Mouse (Mus musculus) CH12.LX (cell line): ENCODE measurements around the gene Serpina6. TPM values are rescaled to one million over a fixed set of nuclear protein-coding genes. Genes with fewer than 3 reads are reported as not detected.

Experiments used
- DNase-seq: peaks from one replicate; pipeline ENCODE4 v3.0.0-alpha.2; 2013; ENCODE audit errors: extremely low read depth
- H3K27ac ChIP-seq: 2 replicates; pipeline ENCODE4 v1.5.1; 2012; ENCODE audit warnings: low read depth, mild to moderate bottlenecking, control low read depth, moderate library complexity; ENCODE audit not compliant: insufficient read depth
- H3K27me3 ChIP-seq: replicated peaks from 2 replicates; pipeline ENCODE3; 2012; ENCODE audit warnings: inconsistent platforms
- H3K36me3 ChIP-seq, 2 experiments: replicated peaks in 1 of 2; 2 replicates each; pipeline versions ENCODE3 to v1.6.1; 2012; ENCODE audit warnings: inconsistent platforms in 1 of 2, low read length in 1 of 2, mild to moderate bottlenecking in 1 of 2, mixed read lengths in 1 of 2, moderate library complexity in 1 of 2; ENCODE audit not compliant: control insufficient read depth in 1 of 2, insufficient read depth in 1 of 2
- H3K4me1 ChIP-seq, 2 experiments: 2 replicates each; pipeline ENCODE4 v1.6.1; 2012; ENCODE audit warnings: inconsistent platforms in 1 of 2, moderate library complexity in 1 of 2; ENCODE audit not compliant: insufficient read depth in 2 of 2, control insufficient read depth in 1 of 2
- H3K4me2 ChIP-seq: 2 replicates; pipeline ENCODE4 v1.6.1; 2012; ENCODE audit warnings: low read depth, mild to moderate bottlenecking, control low read depth; ENCODE audit not compliant: poor library complexity, insufficient read depth, severe bottlenecking
- H3K4me3 ChIP-seq, 3 experiments: fragments of 150-350 bp in 1 of 3; sonication (generic) in 1 of 3; replicated peaks in 1 of 3; 2 replicates each; pipeline versions ENCODE3 to v1.5.1; 2011 to 2012; ENCODE audit warnings: low read depth in 2 of 3, low read length in 2 of 3, mild to moderate bottlenecking in 2 of 3, moderate library complexity in 2 of 3, control low read depth in 1 of 3, improper control_type of control experiment in 1 of 3, inconsistent platforms in 1 of 3, mixed read lengths in 1 of 3; ENCODE audit not compliant: poor library complexity in 1 of 3
- H3K79me2 ChIP-seq: replicated peaks from 2 replicates; pipeline ENCODE4 v1.6.1; 2012; ENCODE audit warnings: mild to moderate bottlenecking, moderate library complexity; ENCODE audit not compliant: control insufficient read depth, poor library complexity, insufficient read depth, severe bottlenecking; ENCODE audit errors: extremely low read depth
- H3K9ac ChIP-seq: 2 replicates; pipeline ENCODE4 v1.6.1; 2012; ENCODE audit warnings: low read depth, mild to moderate bottlenecking, control low read depth, moderate library complexity; ENCODE audit not compliant: insufficient read depth
- H3K9me3 ChIP-seq: replicated peaks from 2 replicates; pipeline ENCODE3; 2012; ENCODE audit warnings: low read length, inconsistent platforms, mixed read lengths
- CHD1 ChIP-seq: IDR thresholded peaks from 2 replicates; pipeline ENCODE4 v1.6.1; 2012; ENCODE audit warnings: low read depth, low read length, improper control_type of control experiment, inconsistent platforms
- CTCF ChIP-seq, 2 experiments: IDR thresholded peaks in 1 of 2; conservative IDR thresholded peaks in 1 of 2; 2 replicates each; pipeline ENCODE4 v1.5.1; 2011 to 2012; ENCODE audit warnings: low read depth in 2 of 2, low read length in 2 of 2, improper control_type of control experiment in 1 of 2, inconsistent platforms in 1 of 2, mild to moderate bottlenecking in 1 of 2, moderate library complexity in 1 of 2
- E2F4 ChIP-seq: IDR thresholded peaks from 2 replicates; pipeline ENCODE4 v1.6.1; 2011; ENCODE audit warnings: low read depth, low read length, improper control_type of control experiment; ENCODE audit not compliant: insufficient replicate concordance
- ELF1 ChIP-seq: IDR thresholded peaks from 2 replicates; pipeline ENCODE4 v1.6.1; 2014; ENCODE audit warnings: low read depth, mild to moderate bottlenecking, inconsistent platforms, low read length, improper control_type of control experiment
- EP300 ChIP-seq: IDR thresholded peaks from 2 replicates; pipeline ENCODE4 v1.6.1; 2011; ENCODE audit warnings: low read length, improper control_type of control experiment
- HCFC1 ChIP-seq: IDR thresholded peaks from 2 replicates; pipeline ENCODE4 v1.6.1; 2012; ENCODE audit warnings: low read depth, mild to moderate bottlenecking, inconsistent platforms, low read length, improper control_type of control experiment
- IRF4 ChIP-seq: IDR thresholded peaks from 2 replicates; pipeline ENCODE4 v1.6.1; 2014; ENCODE audit warnings: low read depth, mild to moderate bottlenecking, inconsistent platforms, low read length, improper control_type of control experiment
- JUN ChIP-seq: IDR thresholded peaks from 2 replicates; pipeline ENCODE4 v1.6.1; 2011; ENCODE audit warnings: low read depth, mild to moderate bottlenecking, low read length, improper control_type of control experiment, moderate library complexity; ENCODE audit not compliant: insufficient read depth
- JUND ChIP-seq: conservative IDR thresholded peaks from 2 replicates; pipeline ENCODE4 v1.6.1; 2011; ENCODE audit warnings: low read depth, low read length, improper control_type of control experiment
- KAT2A ChIP-seq: IDR thresholded peaks from 2 replicates; pipeline ENCODE4 v1.6.1; 2012; ENCODE audit warnings: low read length, improper control_type of control experiment, inconsistent platforms; ENCODE audit not compliant: insufficient replicate concordance
- MAX ChIP-seq: IDR thresholded peaks from 2 replicates; pipeline ENCODE4 v1.6.1; 2011; ENCODE audit warnings: low read length, improper control_type of control experiment
- MAZ ChIP-seq: IDR thresholded peaks from 2 replicates; pipeline ENCODE4 v1.6.1; 2012; ENCODE audit warnings: low read depth, mild to moderate bottlenecking, inconsistent platforms, low read length, improper control_type of control experiment, moderate library complexity
- MEF2A ChIP-seq: IDR thresholded peaks from 2 replicates; pipeline ENCODE4 v1.6.1; 2014; ENCODE audit warnings: low read depth, mild to moderate bottlenecking, inconsistent platforms, low read length, improper control_type of control experiment, borderline replicate concordance
- NRF1 ChIP-seq: IDR thresholded peaks from 2 replicates; pipeline ENCODE4 v1.6.1; 2014; ENCODE audit warnings: low read depth, mild to moderate bottlenecking, inconsistent platforms, low read length, improper control_type of control experiment, moderate library complexity
- POLR2AphosphoS2 ChIP-seq: IDR thresholded peaks from 2 replicates; pipeline ENCODE4 v1.6.1; 2011; ENCODE audit warnings: low read depth, low read length, improper control_type of control experiment
- RAD21 ChIP-seq: IDR thresholded peaks from 2 replicates; pipeline ENCODE4 v1.6.1; 2011; ENCODE audit warnings: low read depth, mild to moderate bottlenecking, low read length, improper control_type of control experiment, moderate library complexity
- RCOR1 ChIP-seq: conservative IDR thresholded peaks from 2 replicates; pipeline ENCODE4 v1.6.1; 2012; ENCODE audit warnings: low read depth, mild to moderate bottlenecking, inconsistent platforms, low read length, improper control_type of control experiment
- TBP ChIP-seq: conservative IDR thresholded peaks from 2 replicates; pipeline ENCODE4 v1.6.1; 2011; ENCODE audit warnings: low read depth, low read length, improper control_type of control experiment
- USF2 ChIP-seq: conservative IDR thresholded peaks from 2 replicates; pipeline ENCODE4 v1.6.1; 2011; ENCODE audit warnings: low read depth, low read length, improper control_type of control experiment
- ZKSCAN1 ChIP-seq: IDR thresholded peaks from 2 replicates; pipeline ENCODE4 v1.6.1; 2012; ENCODE audit warnings: low read depth, inconsistent platforms, low read length, improper control_type of control experiment, borderline replicate concordance
- dilution Hi-C: fragments of 300-500 bp; cut with MboI; formaldehyde crosslinking; loops from 2 replicates; pipeline ENCODE4 v1.14.3; 2020; ENCODE audit warnings: low sequenced_read_pairs; ENCODE audit not compliant: extremely low pct_unique_long_range_greater_than_20kb, extremely low pct_ligation_motif_present
- in situ Hi-C: fragments of 300-500 bp; cut with MboI; formaldehyde crosslinking; loops from 3 replicates; pipeline ENCODE4 v1.14.3; 2019; ENCODE audit warnings: low sequenced_read_pairs, low pct_ligation_motif_present, low pct_unique_long_range_greater_than_20kb, mixed read lengths
- polyA plus RNA-seq: library from polyadenylated mRNA; unstranded; fragments of >175 nt; gene quantifications from 2 replicates; pipeline ENCODE4 v1.2.1, GENCODE M21; 2012; ENCODE audit warnings: low read depth; ENCODE audit not compliant: insufficient read length
- total RNA-seq, 2 experiments: library from RNA; depleted of rRNA; stranded (reverse); fragments of 300-350 nt in 1 of 2; fragments of >200 nt in 1 of 2; gene quantifications; 2 replicates each; pipeline ENCODE4 v1.2.3; 2012 to 2014

The Serpina6 gene
- total and polyA plus RNA-seq, 3 experiments: not detected

- Histone ChIP-seq H3K9me3 (no peaks in the 10 kb centered on the region), H3K79me2 (no peaks in the 10 kb centered on the region), H3K36me3 (no peaks in the 10 kb centered on the region), H3K27me3 (peaks cover 36% of the 10 kb centered on the region), H3K4me1 (no peaks in the 10 kb centered on the region), H3K4me3 (no peak overlapping the region), H3K27ac (no peak overlapping the region)
- DNase-seq: no peak
- in situ Hi-C loops: loop anchor here (25.0 kb wide), 1 partner anchor 124 kb away; no protein-coding TSS in a partner anchor
- TF ChIP-seq KAT2A (no peak), EP300 (no peak), ZKSCAN1 (no peak), E2F4 (no peak), HCFC1 (no peak), RAD21 (no peak), NRF1 (no peak)
- TF ChIP-seq, all 38 proteins: peak for 0
- no peak overlapping the region for H3K4me2 ChIP-seq
- no peak overlapping the region for H3K9ac ChIP-seq
- dilution Hi-C loops: no loop called here
Observed at GRCm38 (mm10) chr12:103635846-103636245, 21.2 kb downstream of the Serpina6 start.

- dilution Hi-C loops (no loop called here), in situ Hi-C loops (loop anchor here (25.0 kb wide), 1 partner anchor 122 kb away; no protein-coding TSS in a partner anchor)
- H3K79me2 ChIP-seq: no peaks in the 10 kb centered on the region
- no peaks in the 10 kb centered on the region for H3K4me1 ChIP-seq
- H3K4me2 ChIP-seq: no peak overlapping the region
- no peak overlapping the region for H3K27ac ChIP-seq
- H3K4me3 ChIP-seq: no peak overlapping the region
- no peak overlapping the region for H3K9ac ChIP-seq
- H3K27me3 ChIP-seq: peaks cover 48% of the 10 kb centered on the region
- H3K9me3 ChIP-seq: no peaks in the 10 kb centered on the region
- TF ChIP-seq CTCF (conservative IDR thresholded peaks at IDR 0.05 in 1 of 2, IDR thresholded peaks at IDR 0.05 in 1 of 2; ENCODE audit: low read depth in 2 of 2, low read length in 2 of 2) (no peak), KAT2A (no peak), MAX (no peak), JUND (no peak), TBP (no peak), JUN (no peak), CHD1 (no peak), MEF2A (no peak), ELF1 (no peak), MAZ (no peak), ZKSCAN1 (no peak), POLR2AphosphoS2 (no peak), RCOR1 (no peak), USF2 (no peak), E2F4 (no peak), IRF4 (no peak)
- TF ChIP-seq, all 38 proteins: peak for 0
- no peak for DNase-seq
- H3K36me3 ChIP-seq: no peaks in the 10 kb centered on the region
Observed at GRCm38 (mm10) chr12:103634430-103634829, 22.6 kb downstream of the Serpina6 start.
